Mouse (Mus musculus): ENCODE results near the gene Rpl10-ps3.

Rpl10-ps3 gene

DNA sequence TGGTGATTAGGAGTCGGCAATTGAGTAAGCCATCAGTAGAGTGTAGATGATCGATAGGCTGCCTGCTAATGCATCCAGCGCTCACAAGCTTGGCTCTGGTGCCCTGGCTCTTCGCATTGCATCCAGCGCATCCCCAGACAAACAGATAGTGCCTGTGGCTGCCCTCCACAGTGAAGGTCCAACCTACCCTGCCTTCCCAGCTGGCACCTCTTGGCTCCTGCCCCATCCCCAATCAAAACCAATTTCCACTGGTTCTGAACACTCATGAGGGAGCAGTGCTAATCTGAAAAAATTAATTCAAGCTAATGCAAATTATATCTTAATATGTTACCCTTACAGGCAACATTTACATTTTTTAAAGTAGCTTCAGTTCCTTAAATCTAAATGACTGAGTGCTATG is 25.3 kb downstream of the Rpl10-ps3 start:
- CTCF ChIA-PET = interaction anchor here in 1 of 4 experiments (3.6 kb wide), 1 partner anchor 14 kb away, joined by 10 read pairs; no protein-coding TSS in a partner anchor
- POLR2A ChIA-PET = no interaction called here

DNA sequence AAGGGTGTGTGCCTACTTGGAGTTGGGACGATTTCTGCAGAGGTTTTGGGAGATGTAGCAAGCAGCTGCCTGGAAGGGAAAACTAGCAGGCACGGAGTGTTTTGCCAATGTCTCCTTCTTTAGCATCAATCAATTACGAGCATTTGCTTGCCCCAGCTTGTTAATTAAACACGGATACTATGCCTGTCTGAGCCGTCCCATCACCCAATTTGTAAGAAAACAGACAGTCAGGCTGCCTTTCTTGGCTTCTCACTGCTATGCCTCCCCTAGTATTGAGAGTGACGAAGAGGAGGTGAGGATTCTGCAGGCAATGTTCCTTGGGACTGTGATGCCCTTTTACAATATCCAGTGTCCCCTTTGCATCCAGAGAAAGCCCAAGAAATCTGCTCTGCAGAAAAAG is 27.5 kb downstream of the Rpl10-ps3 start:
- POLR2A ChIA-PET = interaction anchor here in 1 of 4 experiments (0.5 kb wide), 1 partner anchor 1236 kb away, joined by 3 read pairs; no protein-coding TSS in a partner anchor

DNA sequence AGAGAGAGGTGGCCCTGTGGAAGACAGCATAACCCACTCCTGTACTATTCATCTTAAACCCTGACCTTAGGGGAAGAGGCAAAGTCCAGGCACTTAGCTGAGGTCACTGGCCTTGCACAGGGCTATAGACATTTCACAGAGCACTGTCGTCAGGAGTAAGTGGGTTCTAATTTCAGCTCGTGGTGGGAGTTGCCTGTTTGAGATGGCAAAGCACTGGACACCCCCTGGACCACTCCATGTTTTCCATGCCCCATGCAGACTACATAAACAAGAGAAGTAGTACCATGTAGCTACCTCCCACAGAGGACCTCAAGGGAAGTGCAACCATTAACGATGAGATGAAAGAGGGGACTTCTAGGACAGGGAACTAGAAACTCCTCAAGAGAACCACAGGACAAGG is 29.1 kb downstream of the Rpl10-ps3 start:
- POLR2A ChIA-PET = no interaction called here
- CTCF ChIA-PET = interaction anchor here in 1 of 4 experiments (1.2 kb wide), 1 partner anchor 18 kb away, joined by 3 read pairs; no protein-coding TSS in a partner anchor

More for the DNA sequence above, 27.5 kb downstream of the Rpl10-ps3 start:
- CTCF ChIA-PET = no interaction called here

GRCm38 (mm10) chr9:50311036-50311545 is 33.7 kb downstream of the Rpl10-ps3 start:
- ChIA-PET POLR2A (no interaction called here), CTCF (no interaction called here)

GRCm38 (mm10) chr9:50305666-50306402 is 38.9 kb downstream of the Rpl10-ps3 start:
- ChIA-PET POLR2A (no interaction called here), CTCF (no interaction called here)

GRCm38 (mm10) chr9:50305046-50305445 is 39.7 kb downstream of the Rpl10-ps3 start:
- CTCF ChIA-PET = no interaction called here
- POLR2A ChIA-PET = no interaction called here

DNA sequence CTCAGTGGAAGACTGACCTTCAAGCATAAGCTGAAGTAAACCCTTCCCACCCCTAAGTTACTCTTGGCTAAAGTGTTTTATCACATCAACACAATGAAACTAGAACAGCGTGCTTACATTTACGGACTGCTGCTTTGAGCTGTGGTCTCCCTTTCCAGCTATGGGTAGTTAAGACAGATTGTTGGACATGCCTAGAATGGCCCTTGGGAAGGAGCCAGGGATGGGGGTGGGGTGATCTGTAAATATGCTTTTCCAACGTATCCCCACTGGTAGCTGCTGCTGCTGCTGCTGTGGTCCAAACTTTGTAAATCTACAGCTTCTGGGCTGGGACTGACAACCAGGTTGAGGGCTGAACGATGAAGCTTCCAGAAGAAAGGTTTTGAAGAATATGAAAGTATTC is 40.8 kb downstream of the Rpl10-ps3 start:
- ChIA-PET CTCF (no interaction called here), POLR2A (no interaction called here)

DNA sequence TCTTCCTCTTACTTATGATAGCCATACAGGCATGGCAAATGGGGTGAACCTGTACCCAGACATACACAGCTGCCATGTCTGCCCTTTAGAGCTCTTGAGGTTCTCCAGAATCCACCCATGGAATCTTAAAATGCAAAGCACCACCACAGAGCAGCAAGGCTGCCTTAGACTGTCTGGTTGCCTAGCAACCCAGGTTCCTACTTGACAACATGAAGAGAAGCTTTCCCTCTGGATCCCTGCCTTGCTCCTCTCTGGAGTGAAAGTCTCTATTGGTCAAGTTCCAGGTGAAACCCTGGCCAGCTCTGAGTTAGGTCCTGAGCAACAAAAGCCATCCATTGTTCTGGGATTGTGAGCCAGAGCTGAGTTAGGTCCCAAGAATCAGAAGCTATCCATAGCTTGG is 43.0 kb downstream of the Rpl10-ps3 start:
- ChIA-PET POLR2A (interaction anchor here in 1 of 4 experiments (1.3 kb wide), 1 partner anchor 177 kb away, joined by 4 read pairs; no protein-coding TSS in a partner anchor), CTCF (no interaction called here)

- POLR2A ChIA-PET = no interaction called here
- CTCF ChIA-PET = interaction anchor here in 1 of 4 experiments (0.6 kb wide), 1 partner anchor 24 kb away, joined by 3 read pairs; no protein-coding TSS in a partner anchor
Measured at GRCm38 (mm10) chr9:50298389-50298788, 46.4 kb downstream of the Rpl10-ps3 start.

Measured in embryonic stem cell, embryonic (primary cell).